Mouse (Mus musculus): Measurements from ENCODE around the gene Gm10230.
"Not testable (repeated sequence)": the region's sequence is repeated elsewhere in the genome, so short reads cannot be mapped to it uniquely, and the experiment has no call there.

Gm10230 gene

DNA sequence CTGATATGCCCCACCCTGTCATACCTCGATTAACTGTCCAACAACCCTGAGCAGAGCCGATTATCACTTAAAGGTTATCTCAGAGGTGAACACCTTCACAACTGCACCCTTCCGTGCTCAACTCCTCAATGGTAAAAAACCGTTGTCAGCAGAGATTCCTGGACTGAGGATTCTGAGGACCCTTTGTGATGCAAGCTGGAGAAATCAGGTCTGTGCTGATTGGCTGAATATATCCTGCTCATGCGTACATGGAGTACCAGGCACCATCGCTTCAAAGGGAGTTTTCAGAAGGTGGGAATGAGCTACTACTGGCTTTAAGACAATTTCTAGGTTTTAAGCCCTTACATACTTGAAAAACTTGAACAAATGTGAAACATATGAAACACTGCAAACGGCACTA, at the start of gene Gm10230:
TSS of gene Gm10230 (minus strand) at position 101 of the 400 bp plus-strand sequence.
- not testable (repeated sequence) for DNase-seq (ENCODE audit: low spot score)

All from ovary, postnatal 10 days (tissue).